Mouse (Mus musculus) layer of hippocampus, adult 2 months (tissue): ENCODE measurements around the gene Zfp652. TPM values are rescaled to one million over a fixed set of nuclear protein-coding genes. Genes with fewer than 3 reads are reported as not detected.

ENCODE experiments used
- DNase-seq, 2 experiments: peaks; one replicate each; pipeline ENCODE4 v3.0.0; 2022; ENCODE audit warnings: low spot score in 2 of 2
- H3K27ac ChIP-seq: fragments of 200-600 bp; 2 replicates; pipeline ENCODE4 v1.8.1; 2022
- H3K4me3 ChIP-seq: fragments of 200-600 bp; 2 replicates; pipeline ENCODE4 v1.8.1; 2022; ENCODE audit warnings: mild to moderate bottlenecking
- CTCF ChIP-seq: fragments of 200-600 bp; conservative IDR thresholded peaks from 2 replicates; pipeline ENCODE4 v1.8.1; 2022; ENCODE audit warnings: antibody characterized with exemption, mild to moderate bottlenecking, moderate library complexity
- total RNA-seq, 2 experiments: library from RNA; stranded (reverse); gene quantifications; 2 replicates each; pipeline ENCODE4 v1.2.3; 2021

The Zfp652 gene
- total RNA-seq, 2 experiments from 2014 or later = 49.0 to 50.5 TPM

DNA sequence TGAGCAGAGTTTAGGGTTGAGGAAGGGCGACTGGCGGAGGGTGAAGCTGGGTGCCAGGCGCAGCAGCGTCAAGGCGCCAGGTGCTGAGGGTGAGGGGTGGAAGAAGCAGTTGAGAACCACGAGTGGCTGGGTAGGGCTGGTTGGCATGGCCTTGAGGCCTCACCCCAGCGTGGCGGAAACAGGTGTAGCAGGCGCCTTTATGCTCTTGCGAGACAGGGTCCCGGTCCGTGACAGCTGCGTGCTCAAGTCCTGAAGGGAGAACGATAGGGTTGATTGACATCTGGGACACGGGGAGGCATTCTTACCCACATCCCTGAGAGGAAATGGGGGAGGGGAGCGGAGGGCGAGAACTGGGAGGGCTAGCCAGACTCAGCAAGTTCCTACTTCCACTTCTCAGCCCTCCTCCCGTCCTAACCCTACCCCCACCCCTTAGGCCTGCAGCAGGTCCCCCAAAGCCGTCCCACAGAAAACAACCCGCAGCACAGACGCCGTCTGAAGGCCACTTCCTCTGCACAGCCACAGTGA lies 121.7 kb downstream of the Zfp652 start:
- Histone ChIP-seq H3K27ac (peak overlapping the region; percentile 33; the same call in 1 of the 2 replicates), H3K4me3 (no peak overlapping the region)
- no peak for TF ChIP-seq CTCF
- peak in 1 of 2 experiments; percentile 42 for DNase-seq

GRCm38 (mm10) chr11:95834742-95835710 lies 122.6 kb downstream of the Zfp652 start:
- TF ChIP-seq CTCF = peak; percentile 20; the same call in 1 of the 2 replicates
- Histone ChIP-seq H3K4me3 (no peak overlapping the region), H3K27ac (peak overlapping the region; percentile 25; the same call in 1 of the 2 replicates)
- no peak for DNase-seq

- no peak overlapping the region for H3K4me3 ChIP-seq
- no peak overlapping the region; the same call in 1 of the 2 replicates for H3K27ac ChIP-seq
- no peak for TF ChIP-seq CTCF
- DNase-seq = no peak
Observed at GRCm38 (mm10) chr11:95835832-95836231, 123.4 kb downstream of the Zfp652 start.

DNA sequence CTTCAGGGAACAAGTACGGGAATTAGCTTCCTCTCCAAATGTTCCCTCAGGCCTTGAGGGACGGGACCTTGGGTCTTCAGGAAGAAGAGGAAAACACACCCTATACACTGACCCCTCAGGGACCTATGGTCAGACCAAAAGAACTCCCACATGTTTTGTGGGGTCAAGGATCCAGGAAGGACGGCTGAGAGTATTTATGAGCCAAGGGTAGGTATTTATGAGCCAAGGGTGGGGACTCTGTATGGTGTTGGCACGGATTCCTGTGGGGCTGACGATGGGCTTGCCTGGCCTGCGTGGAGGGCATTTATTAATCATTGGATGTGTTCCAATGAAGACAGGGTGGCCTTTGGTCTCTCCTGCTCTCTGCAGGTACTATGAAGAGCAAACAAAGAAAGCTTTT lies 124.0 kb downstream of the Zfp652 start:
- no peak for TF ChIP-seq CTCF
- H3K27ac ChIP-seq = peak overlapping the region; percentile 10; the same call in 1 of the 2 replicates
- H3K4me3 ChIP-seq = no peak overlapping the region
- DNase-seq = no peak

- TF ChIP-seq CTCF = no peak
- H3K4me3 ChIP-seq = no peak within 1 kb of the TSS
- H3K27ac ChIP-seq = peak within 1 kb of the TSS; percentile 36; the same call in 1 of the 2 replicates
- DNase-seq = no peak
Observed at GRCm38 (mm10) chr11:95837059-95837458, 124.6 kb downstream of the Zfp652 start, which contains the start of gene Gngt2. Gene Gngt2 (plus strand): TSS chr11:95837216.

GRCm38 (mm10) chr11:95838598-95838997 lies 126.1 kb downstream of the Zfp652 start:
- Histone ChIP-seq H3K27ac (peak overlapping the region; percentile 39; the same call in 1 of the 2 replicates), H3K4me3 (no peak overlapping the region)
- TF ChIP-seq CTCF = no peak
- DNase-seq = no peak

DNA sequence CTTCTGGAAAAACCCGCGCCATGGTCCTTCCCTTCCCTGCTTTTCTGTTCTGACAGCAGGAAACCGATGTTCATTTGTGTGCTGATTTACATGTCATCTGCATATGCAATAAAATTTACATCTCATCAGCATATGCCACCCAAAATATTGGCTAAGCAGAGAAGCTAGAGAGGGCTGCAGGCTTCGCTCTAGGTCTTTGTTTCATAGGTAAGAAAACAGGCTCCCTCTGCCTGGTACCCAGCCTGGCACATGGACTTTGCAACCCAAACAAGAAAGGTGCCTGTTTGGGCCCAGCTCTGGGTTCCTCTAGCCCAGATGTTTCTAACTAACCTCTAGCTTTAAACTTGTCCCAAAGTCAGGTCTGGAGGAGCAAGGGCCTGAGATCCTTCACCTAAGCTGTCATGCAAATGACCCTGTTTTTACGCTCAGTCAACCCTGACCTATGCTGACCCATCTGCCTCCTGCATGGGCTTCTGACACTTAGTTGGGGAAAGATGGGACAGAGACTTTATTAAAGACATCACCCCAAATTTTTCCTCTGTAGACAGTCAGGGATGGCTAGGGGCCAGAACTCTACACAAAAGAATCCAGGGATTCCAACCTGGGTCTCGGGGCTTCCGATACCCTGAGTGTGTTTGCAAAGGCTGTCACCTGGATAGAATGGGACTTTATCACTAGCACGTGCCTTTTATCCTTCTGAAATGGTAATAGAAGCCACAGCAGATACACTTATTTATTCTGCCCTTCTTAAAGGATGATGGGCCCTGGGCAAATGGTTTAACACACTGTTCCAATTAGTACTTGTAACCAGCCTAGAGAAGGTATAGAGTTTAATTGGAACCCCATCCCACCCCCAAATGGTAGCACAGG lies 126.8 kb downstream of the Zfp652 start:
- H3K4me3 ChIP-seq = no peak overlapping the region
- TF ChIP-seq CTCF = no peak
- DNase-seq = no peak
- peak overlapping the region; percentile 39; the same call in 1 of the 2 replicates for H3K27ac ChIP-seq

DNA sequence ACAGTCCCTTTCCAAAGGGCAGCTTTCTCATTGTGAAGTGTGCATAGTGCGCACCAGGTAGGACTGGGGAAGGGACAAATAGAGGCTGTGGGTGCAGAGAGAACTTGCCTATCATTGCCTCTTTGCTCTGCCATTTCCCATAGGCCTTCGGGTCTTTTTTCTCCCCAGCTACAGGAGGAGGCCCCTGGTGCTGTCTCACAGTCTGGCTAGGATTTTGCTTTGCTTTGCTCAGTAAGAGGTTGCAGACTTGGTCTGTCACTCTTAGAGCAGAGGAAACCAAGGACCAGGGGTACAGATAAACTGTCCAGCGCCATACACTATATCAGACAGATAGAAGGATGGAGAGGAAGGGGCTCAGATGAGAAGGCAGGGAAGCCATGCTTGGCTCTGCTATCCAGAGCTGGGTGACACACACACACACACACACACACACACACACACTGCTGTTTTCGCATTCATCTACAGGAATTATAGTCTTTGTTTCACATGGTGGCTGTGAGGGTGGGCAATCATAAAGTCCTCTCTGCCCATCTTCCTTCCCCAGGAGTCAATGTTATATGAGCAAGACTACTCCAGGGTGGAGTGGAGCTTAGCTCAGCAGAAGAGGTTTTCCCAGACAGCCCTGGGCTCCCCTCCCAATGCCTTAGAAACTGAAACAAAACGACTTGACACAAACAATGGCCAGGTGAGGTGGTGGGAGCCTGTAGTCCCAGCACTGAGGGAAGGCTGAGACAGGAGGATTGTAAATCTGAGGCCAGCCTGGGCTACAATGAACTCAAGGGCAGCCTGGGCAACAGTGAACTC lies 128.4 kb downstream of the Zfp652 start:
- TF ChIP-seq CTCF = no peak

DNA sequence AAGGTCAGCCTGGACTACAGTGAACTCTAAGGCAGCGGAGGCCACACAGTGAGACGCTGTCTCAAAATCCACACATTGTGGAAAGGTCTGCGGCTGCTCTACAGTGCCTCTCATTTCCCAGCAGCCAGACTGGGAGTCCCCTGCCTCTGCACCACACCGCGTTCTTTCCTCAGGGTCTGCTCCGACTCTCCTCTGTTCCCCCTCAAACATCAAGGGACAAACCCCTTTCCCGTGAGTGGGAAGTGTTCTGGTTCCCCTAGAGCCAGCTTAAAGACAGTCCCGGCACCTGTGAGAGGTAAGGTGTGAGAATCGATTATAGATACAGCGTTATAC lies 129.0 kb downstream of the Zfp652 start:
- H3K4me3 ChIP-seq = peak overlapping the region; percentile 21; the same call in 1 of the 2 replicates
- no peak for DNase-seq

More for the DNA sequence above, 128.4 kb downstream of the Zfp652 start:
- no peak for DNase-seq
- H3K27ac ChIP-seq = 0 out of 2 replicates have a peak overlapping the region, but pooled peaks have one; percentile 23
- peak overlapping the region; percentile 21; the same call in 1 of the 2 replicates for H3K4me3 ChIP-seq

DNA sequence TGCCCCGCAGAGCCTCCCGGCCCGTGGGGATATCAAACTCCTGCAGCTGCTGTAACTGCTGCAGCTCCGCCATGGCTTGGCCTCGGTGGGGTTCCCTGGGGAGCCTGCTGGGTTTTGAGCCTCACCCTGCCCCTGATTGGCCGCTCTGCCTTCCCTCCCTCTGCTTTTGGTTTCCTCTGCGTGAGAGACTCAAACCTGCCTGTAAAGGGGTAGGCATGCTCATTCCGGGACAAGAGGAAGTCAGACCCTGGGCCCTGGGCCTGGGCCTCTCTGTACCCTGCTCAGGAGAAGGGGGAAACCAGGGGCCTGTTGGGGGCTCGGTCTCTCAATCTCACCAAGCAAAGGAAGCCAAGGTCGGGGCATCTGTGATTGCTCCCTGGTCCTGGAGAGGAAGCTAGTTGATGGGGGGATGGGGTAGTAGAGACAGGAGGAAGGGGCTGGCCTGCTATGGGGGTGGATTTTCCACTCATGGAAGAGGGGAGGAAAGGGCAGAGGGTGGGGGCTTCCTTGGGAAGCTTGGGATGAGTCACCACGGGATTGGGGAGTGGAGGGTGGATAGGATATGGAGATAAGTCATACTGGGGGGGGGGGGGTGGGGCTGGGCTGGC lies 129.7 kb downstream of the Zfp652 start, which contains the start of gene Abi3:
Gene Abi3 (minus strand): TSS at position 403 of the 608 bp plus-strand sequence.
- no peak for TF ChIP-seq CTCF
- Histone ChIP-seq H3K27ac (peak within 1 kb of the TSS; percentile 23; the same call in 1 of the 2 replicates), H3K4me3 (peak within 1 kb of the TSS; percentile 21)
- DNase-seq = no peak

More for the DNA sequence above, 129.0 kb downstream of the Zfp652 start:
- peak overlapping the region; percentile 23; the same call in 1 of the 2 replicates for H3K27ac ChIP-seq
- TF ChIP-seq CTCF = no peak

DNA sequence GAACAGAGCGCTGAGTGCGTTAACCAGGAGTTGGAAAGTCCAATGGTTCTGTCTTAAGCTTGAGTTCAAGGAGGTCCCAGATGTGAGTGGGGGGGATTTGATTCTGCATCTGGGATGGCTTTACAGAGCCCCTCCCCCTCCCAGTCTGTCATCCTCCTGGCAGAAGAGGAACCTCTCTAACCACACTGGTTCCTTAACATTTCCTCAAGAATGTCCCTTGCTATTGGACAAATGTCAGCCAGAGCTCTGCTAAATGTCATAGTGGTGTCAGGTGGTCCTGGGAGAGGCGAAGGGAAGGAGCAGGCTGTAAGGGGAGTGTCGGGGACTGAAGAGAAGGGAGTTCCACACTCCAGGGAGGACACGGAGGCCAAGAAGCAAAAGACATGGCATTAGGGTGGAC lies 130.5 kb downstream of the Zfp652 start:
- no peak for DNase-seq
- TF ChIP-seq CTCF = no peak
- Histone ChIP-seq H3K4me3 (no peak overlapping the region; the same call in 1 of the 2 replicates), H3K27ac (no peak overlapping the region)
